Mouse (Mus musculus) embryonic fibroblast, embryonic 13.5 days (primary cell): ENCODE data around the gene Ppp1r2.

ENCODE experiments used
- CTCF ChIP-seq: IDR thresholded peaks from 2 replicates; pipeline ENCODE4 v1.5.1; 2011; ENCODE audit warnings: mild to moderate bottlenecking, control low read depth, low read length, moderate library complexity, borderline replicate concordance; ENCODE audit not compliant: insufficient read depth
- POLR2A ChIP-seq: IDR thresholded peaks from 2 replicates; pipeline ENCODE4 v1.6.1; 2011; ENCODE audit warnings: low read depth, mild to moderate bottlenecking, control low read depth, low read length, moderate library complexity

DNA sequence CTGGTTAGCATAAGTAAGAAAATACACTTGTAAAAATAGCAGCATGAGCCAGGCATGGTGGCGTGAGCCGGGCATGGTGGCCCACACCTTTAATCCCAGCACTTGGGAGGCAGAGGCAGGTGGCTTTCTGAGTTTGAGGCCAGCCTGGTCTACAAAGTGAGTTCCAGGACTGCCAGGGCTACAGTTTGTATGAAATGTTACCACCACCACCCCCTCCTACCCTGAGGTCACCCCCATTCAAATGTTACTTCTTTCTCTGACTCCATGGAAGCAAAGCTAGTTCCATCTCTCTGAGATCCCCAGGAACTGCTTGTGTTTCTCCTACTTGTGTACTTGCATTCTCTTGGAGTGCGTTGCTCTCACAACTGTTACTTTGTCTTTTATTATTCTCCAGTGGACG lies 5.1 kb upstream of the Ppp1r2 start:
- no peak for TF ChIP-seq POLR2A
- no peak for TF ChIP-seq CTCF
